Mouse (Mus musculus) midbrain, embryonic 16.5 days (tissue): ENCODE data around the gene Apba3. TPM values are rescaled to one million over a fixed set of nuclear protein-coding genes. Genes with fewer than 3 reads are reported as not detected.
A peak's percentile ranks its signal among the peaks of the same experiment; 100 is the strongest.

Experiments
- ATAC-seq: fragments of 200-750 bp; cut with Nextera tagmentation; 2 replicates; pipeline ENCODE4 v1.8.0; 2017; ENCODE audit warnings: moderate TSS enrichment
- H3K27ac ChIP-seq: fragments of 300-500 bp; sonication (generic); 2 replicates; pipeline ENCODE4 v1.5.1; 2014; ENCODE audit warnings: mild to moderate bottlenecking, low read length, mixed read lengths
- H3K27me3 ChIP-seq: fragments of 300-500 bp; sonication (generic); 2 replicates; pipeline ENCODE4 v1.6.1; 2014; ENCODE audit warnings: low read depth, low read length, mixed read lengths; ENCODE audit not compliant: control insufficient read depth, insufficient read depth
- H3K36me3 ChIP-seq: fragments of 300-500 bp; sonication (generic); 2 replicates; pipeline ENCODE4 v1.6.1; 2014; ENCODE audit warnings: mild to moderate bottlenecking, low read length, moderate library complexity, mixed read lengths; ENCODE audit not compliant: control insufficient read depth, insufficient read depth
- H3K4me1 ChIP-seq: fragments of 300-500 bp; sonication (generic); 2 replicates; pipeline ENCODE4 v1.6.1; 2014; ENCODE audit warnings: mild to moderate bottlenecking, low read length, mixed read lengths; ENCODE audit not compliant: control insufficient read depth, insufficient read depth
- H3K4me2 ChIP-seq: fragments of 300-500 bp; sonication (generic); 2 replicates; pipeline ENCODE4 v1.6.1; 2014; ENCODE audit warnings: mild to moderate bottlenecking, low read length, mixed read lengths
- H3K4me3 ChIP-seq: fragments of 300-500 bp; sonication (generic); 2 replicates; pipeline ENCODE4 v1.5.1; 2014; ENCODE audit warnings: low read depth, mild to moderate bottlenecking, low read length, moderate library complexity, mixed read lengths
- H3K9ac ChIP-seq: fragments of 300-500 bp; sonication (generic); 2 replicates; pipeline ENCODE4 v1.6.1; 2014; ENCODE audit warnings: low read depth, low read length, mixed read lengths
- H3K9me3 ChIP-seq: fragments of 300-500 bp; sonication (generic); replicated peaks from 2 replicates; pipeline ENCODE4 v1.6.1; 2014; ENCODE audit warnings: mild to moderate bottlenecking, low read length, mixed read lengths; ENCODE audit not compliant: control insufficient read depth, poor library complexity, severe bottlenecking
- WGBS: fragments of 180-500 bp; shearing (Covaris S2); extraction: QIAGEN DNeasy Blood & Tissue Kit; methylation state at CpG from one replicate; pipeline ENCODE4 v1.1.7; 2014; 5-methylcytosine and 5-hydroxymethylcytosine counted together
- polyA plus RNA-seq: library from polyadenylated mRNA; unstranded; fragments of >200 nt; fragmentation: Nextera tagmentation; extraction: Ambion mirVana; gene quantifications from 2 replicates; pipeline ENCODE4 v1.2.1, GENCODE M21; 2015

The Apba3 gene
- polyA plus RNA-seq, 1 experiment from 2014 or later, result 33.8 TPM

- ATAC-seq, result peak; percentile 60
- Histone ChIP-seq H3K9ac (peak within 1 kb of the TSS; percentile 83), H3K4me2 (peak within 1 kb of the TSS; percentile 77), H3K9me3 (no peaks in the 10 kb centered on the region), H3K27ac (peak within 1 kb of the TSS; percentile 61), H3K4me3 (peak within 1 kb of the TSS; percentile 73), H3K4me1 (peaks cover 33% of the 10 kb centered on the region), H3K36me3 (no peaks in the 10 kb centered on the region), H3K27me3 (no peaks in the 10 kb centered on the region)
- WGBS, result 8% methylated on average over 26 of the region's 29 CpGs
Observed at GRCm38 (mm10) chr10:81232580-81233225, 34.1 kb upstream of the Apba3 start, which contains the start of gene Zfr2. TSS of gene Zfr2 (plus strand) at chr10:81233155.

GRCm38 (mm10) chr10:81233226-81233585 lies 33.6 kb upstream of the Apba3 start:
- ATAC-seq, result 0 out of 2 replicates have a peak, but pooled peaks have one; percentile 9
- WGBS, result 1% methylated on average over 16 of the region's 28 CpGs
- Histone ChIP-seq H3K27ac (peak overlapping the region; percentile 61), H3K27me3 (no peaks in the 10 kb centered on the region), H3K4me1 (peaks cover 28% of the 10 kb centered on the region), H3K9me3 (no peaks in the 10 kb centered on the region), H3K36me3 (no peaks in the 10 kb centered on the region), H3K9ac (peak overlapping the region; percentile 83), H3K4me2 (peak overlapping the region; percentile 77), H3K4me3 (peak overlapping the region; percentile 73)

GRCm38 (mm10) chr10:81234206-81234605 lies 32.6 kb upstream of the Apba3 start:
- no peaks in the 10 kb centered on the region for H3K9me3 ChIP-seq
- peaks cover 2% of the 10 kb centered on the region; the same call in 1 of the 2 replicates for H3K27me3 ChIP-seq
- H3K4me2 ChIP-seq, result no peak overlapping the region; the same call in 1 of the 2 replicates
- H3K4me3 ChIP-seq, result no peak overlapping the region
- H3K36me3 ChIP-seq, result no peaks in the 10 kb centered on the region
- 87% methylated on average over 6 of the region's 6 CpGs for WGBS
- H3K4me1 ChIP-seq, result peaks cover 18% of the 10 kb centered on the region
- no peak overlapping the region for H3K9ac ChIP-seq
- H3K27ac ChIP-seq, result no peak overlapping the region
- no peak for ATAC-seq

GRCm38 (mm10) chr10:81236471-81237268 lies 30.1 kb upstream of the Apba3 start:
- H3K27me3 ChIP-seq, result peaks cover 7% of the 10 kb centered on the region; the same call in 1 of the 2 replicates
- H3K4me3 ChIP-seq, result no peak overlapping the region
- ATAC-seq, result no peak
- no peaks in the 10 kb centered on the region for H3K36me3 ChIP-seq
- H3K27ac ChIP-seq, result no peak overlapping the region
- H3K9me3 ChIP-seq, result no peaks in the 10 kb centered on the region
- WGBS, result 86% methylated on average over 12 of the region's 12 CpGs
- peaks cover 10% of the 10 kb centered on the region for H3K4me1 ChIP-seq
- H3K4me2 ChIP-seq, result no peak overlapping the region
- H3K9ac ChIP-seq, result no peak overlapping the region

GRCm38 (mm10) chr10:81238618-81239017 lies 28.1 kb upstream of the Apba3 start:
- Histone ChIP-seq H3K4me1 (peaks cover 4% of the 10 kb centered on the region), H3K9me3 (no peaks in the 10 kb centered on the region), H3K4me2 (no peak overlapping the region), H3K4me3 (no peak overlapping the region), H3K27me3 (peaks cover 7% of the 10 kb centered on the region; the same call in 1 of the 2 replicates), H3K9ac (no peak overlapping the region), H3K36me3 (peaks cover 3% of the 10 kb centered on the region; the same call in 1 of the 2 replicates), H3K27ac (no peak overlapping the region)
- ATAC-seq, result no peak
- WGBS, result 77% methylated on average over 2 of the region's 2 CpGs

GRCm38 (mm10) chr10:81240876-81241275 lies 25.9 kb upstream of the Apba3 start:
- no peak for ATAC-seq
- 22% methylated on average over 13 of the region's 13 CpGs for WGBS
- no peak overlapping the region for H3K9ac ChIP-seq
- peaks cover 7% of the 10 kb centered on the region; the same call in 1 of the 2 replicates for H3K27me3 ChIP-seq
- H3K4me3 ChIP-seq, result no peak overlapping the region
- no peak overlapping the region for H3K4me2 ChIP-seq
- H3K27ac ChIP-seq, result no peak overlapping the region
- no peaks in the 10 kb centered on the region for H3K4me1 ChIP-seq
- no peaks in the 10 kb centered on the region for H3K9me3 ChIP-seq
- peaks cover 3% of the 10 kb centered on the region; the same call in 1 of the 2 replicates for H3K36me3 ChIP-seq

- 88% methylated on average over 16 of the region's 16 CpGs for WGBS
- ATAC-seq, result no peak
- Histone ChIP-seq H3K27me3 (peaks cover 7% of the 10 kb centered on the region; the same call in 1 of the 2 replicates), H3K27ac (no peak overlapping the region), H3K36me3 (peaks cover 6% of the 10 kb centered on the region; the same call in 1 of the 2 replicates), H3K9ac (no peak overlapping the region), H3K4me2 (no peak overlapping the region), H3K9me3 (no peaks in the 10 kb centered on the region), H3K4me1 (no peaks in the 10 kb centered on the region), H3K4me3 (no peak overlapping the region)
Observed at GRCm38 (mm10) chr10:81242021-81242420, 24.7 kb upstream of the Apba3 start.

- Histone ChIP-seq H3K36me3 (peaks cover 8% of the 10 kb centered on the region), H3K4me1 (no peaks in the 10 kb centered on the region), H3K4me2 (no peak overlapping the region), H3K4me3 (no peak overlapping the region), H3K27me3 (peaks cover 6% of the 10 kb centered on the region; the same call in 1 of the 2 replicates), H3K9ac (0 out of 2 replicates have a peak overlapping the region, but pooled peaks have one; percentile 34), H3K9me3 (no peaks in the 10 kb centered on the region), H3K27ac (no peak overlapping the region)
- peak; percentile 1; the same call in 1 of the 2 replicates for ATAC-seq
- WGBS, result 75% methylated on average over 4 of the region's 4 CpGs
Observed at GRCm38 (mm10) chr10:81244146-81244545, 22.6 kb upstream of the Apba3 start.

- Histone ChIP-seq H3K27me3 (0 out of 2 replicates have a peak, but pooled peaks cover 2% of the 10 kb centered on the region), H3K4me3 (no peak overlapping the region), H3K4me1 (no peaks in the 10 kb centered on the region), H3K9me3 (no peaks in the 10 kb centered on the region), H3K9ac (peak overlapping the region; percentile 34), H3K36me3 (peaks cover 8% of the 10 kb centered on the region), H3K4me2 (no peak overlapping the region), H3K27ac (no peak overlapping the region)
- 9% methylated on average over 17 of the region's 17 CpGs for WGBS
- ATAC-seq, result peak; percentile 66
Observed at GRCm38 (mm10) chr10:81244595-81244994, 22.2 kb upstream of the Apba3 start.
